Mouse (Mus musculus) embryo, embryonic 10.5 days (tissue): Measurements from ENCODE around the gene S100a10.
"Not testable (repeated sequence)": the region's sequence is repeated elsewhere in the genome, so short reads cannot be mapped to it uniquely, and the experiment has no call there.

Source experiments
- DNase-seq: peaks from one replicate; pipeline ENCODE4 v3.0.0-alpha.2; 2015; ENCODE audit warnings: low spot score

Gene S100a10

GRCm38 (mm10) chr3:93554981-93555877 lies at the start of gene S100a10:
Gene S100a10 (plus strand): TSS chr3:93555080.
- peak; percentile 64 for DNase-seq

DNA sequence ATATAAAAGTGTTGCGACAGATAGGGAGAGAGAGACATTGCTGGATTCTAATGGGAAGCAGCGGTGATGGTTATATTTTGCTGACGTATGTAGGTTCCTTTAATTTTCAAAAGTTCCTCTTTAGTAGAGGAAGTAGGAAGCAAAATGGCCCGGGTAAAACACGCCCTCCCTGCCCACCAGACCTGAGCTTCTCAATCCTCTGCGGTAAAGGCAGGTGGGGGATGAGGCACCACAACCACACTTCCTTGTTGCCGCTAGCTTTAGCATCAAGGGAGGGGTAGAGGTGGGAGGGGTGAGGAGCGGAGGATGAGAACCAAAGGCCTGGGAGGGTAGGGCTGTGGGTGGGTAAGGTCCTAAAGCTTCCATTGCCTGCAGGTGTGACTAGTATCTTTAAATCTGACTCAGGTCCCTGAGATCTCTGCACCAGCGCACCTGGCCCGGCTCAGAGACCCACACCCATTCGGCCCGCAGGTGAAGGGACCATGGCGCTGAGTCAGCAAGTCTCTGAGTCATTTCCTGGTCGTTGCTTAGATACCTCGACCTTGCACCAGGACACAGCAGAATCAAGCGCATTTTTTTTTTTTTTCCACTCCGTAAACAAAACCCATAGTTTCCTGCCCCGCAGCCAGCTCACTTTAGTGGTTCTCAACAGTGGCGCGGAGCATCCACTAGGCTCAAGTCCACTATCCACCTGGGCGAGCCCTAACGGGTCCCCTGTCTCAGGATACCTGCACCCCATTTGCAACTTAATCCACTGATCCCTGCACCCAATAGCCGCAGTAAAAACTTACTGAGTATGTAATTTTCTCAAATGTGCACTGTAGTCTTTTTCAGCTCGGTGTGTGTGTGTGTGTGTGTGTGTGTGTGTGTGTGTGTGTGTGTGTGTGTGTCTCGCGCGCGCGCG lies 48.7 kb upstream of the S100a10 start:
- peak; percentile 3 for DNase-seq

DNA sequence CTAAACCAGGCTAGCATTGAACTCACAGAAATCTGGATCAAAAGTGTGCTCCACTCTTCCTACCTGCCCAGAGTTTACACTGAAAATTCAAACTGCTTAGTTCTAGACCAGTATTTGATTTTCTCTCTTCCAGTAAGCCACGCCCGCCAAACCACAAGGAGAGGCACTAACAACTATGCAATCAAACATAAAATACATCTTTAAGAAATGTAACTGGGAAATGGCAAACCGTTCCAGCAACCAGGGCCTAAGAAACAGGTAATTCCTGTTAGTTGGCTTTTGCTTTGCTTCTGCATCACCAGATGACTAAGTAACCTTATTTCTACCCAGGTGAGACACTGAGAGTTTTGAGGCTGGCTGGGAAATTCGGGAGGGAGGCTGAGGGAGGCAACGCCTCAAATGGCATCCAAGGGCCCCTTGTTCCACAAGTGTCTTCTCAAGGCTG lies 48.0 kb upstream of the S100a10 start:
- no peak for DNase-seq

GRCm38 (mm10) chr3:93509301-93509700 lies 45.6 kb upstream of the S100a10 start:
- DNase-seq = no peak

GRCm38 (mm10) chr3:93511036-93511435 lies 43.8 kb upstream of the S100a10 start:
- no peak for DNase-seq

DNA sequence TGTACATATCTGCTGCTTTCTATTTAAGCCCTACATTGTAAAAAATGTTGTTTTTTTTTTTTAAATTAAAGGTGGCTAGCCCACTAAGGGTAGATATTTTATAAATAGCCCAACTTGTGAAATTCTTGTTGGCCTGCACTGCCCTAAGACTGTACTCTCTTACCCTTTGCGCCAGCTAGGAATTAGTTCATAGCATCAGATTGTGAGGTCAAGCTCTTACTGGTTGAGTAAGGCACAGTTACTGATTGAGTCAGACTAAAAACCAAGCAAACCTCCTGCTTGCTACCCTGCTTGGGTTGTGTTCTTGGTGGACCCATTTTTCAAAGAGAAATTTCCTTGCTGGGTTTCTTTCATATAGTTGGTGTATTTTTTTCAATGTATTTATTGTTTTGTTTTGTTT lies 43.1 kb upstream of the S100a10 start:
- DNase-seq = no peak

DNA sequence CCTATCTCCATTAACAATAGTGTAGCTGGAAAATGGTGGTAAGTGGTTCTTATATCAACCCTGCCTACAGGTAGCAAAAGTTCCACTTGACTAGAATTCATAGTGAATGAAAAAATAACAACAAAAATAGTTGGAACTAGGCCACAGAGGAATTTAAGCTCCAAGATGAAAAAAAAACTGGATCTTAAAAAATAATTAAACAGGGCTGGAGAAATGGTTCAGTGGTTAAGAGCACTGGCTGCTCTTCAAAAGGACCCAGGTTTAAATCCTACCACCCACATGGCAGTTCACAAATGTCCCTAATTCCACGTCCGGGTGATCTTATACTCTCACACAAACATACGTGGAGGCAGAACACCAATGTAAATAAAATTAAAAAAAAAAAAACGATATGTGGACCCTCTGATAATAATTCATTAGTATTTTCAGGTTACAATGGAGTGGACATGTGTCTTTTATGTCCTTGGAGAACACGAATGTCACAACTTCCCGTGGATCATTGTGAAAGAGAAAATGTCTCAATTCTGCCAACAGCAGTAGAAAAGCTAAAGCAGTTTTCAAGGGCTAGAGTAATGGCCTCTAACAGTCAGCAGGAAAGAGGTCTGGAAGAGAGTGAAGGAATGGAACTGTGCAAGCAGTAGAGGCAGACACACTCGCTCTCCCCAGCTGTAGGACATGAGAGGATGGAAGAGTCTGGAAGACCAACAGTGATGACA lies 42.3 kb upstream of the S100a10 start:
- no peak for DNase-seq

- no peak for DNase-seq
These were observed 40.3 kb upstream of the S100a10 start for GRCm38 (mm10) chr3:93514628-93515027.

DNA sequence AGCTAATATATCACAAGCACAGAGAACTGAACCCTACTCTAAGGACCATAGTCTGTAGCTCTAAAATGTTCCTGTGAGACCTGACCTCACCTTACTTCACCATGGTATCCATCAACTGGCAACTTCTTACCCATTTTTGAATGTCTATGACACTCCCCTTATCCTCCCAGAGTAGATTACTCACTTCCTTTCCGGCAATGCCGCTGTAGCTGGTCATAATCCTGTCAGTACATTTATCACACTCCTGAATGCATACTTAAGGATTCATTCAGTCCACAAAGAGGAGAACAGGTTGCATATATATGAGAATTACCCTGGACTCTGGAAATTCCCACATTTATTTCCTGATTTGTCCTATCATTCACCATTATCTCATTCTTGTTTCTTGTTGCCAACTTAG lies 37.5 kb upstream of the S100a10 start:
- no peak for DNase-seq

GRCm38 (mm10) chr3:93519856-93520329 lies 35.0 kb upstream of the S100a10 start:
- no peak for DNase-seq

GRCm38 (mm10) chr3:93520330-93521193 lies 34.3 kb upstream of the S100a10 start, which contains the start of gene S100a11:
Gene S100a11 (plus strand): TSS chr3:93520488.
- DNase-seq = peak; percentile 77

- DNase-seq = no peak
These were observed 33.3 kb upstream of the S100a10 start for GRCm38 (mm10) chr3:93521462-93522057.

GRCm38 (mm10) chr3:93522611-93523010 lies 32.3 kb upstream of the S100a10 start:
- peak; percentile 80 for DNase-seq

DNA sequence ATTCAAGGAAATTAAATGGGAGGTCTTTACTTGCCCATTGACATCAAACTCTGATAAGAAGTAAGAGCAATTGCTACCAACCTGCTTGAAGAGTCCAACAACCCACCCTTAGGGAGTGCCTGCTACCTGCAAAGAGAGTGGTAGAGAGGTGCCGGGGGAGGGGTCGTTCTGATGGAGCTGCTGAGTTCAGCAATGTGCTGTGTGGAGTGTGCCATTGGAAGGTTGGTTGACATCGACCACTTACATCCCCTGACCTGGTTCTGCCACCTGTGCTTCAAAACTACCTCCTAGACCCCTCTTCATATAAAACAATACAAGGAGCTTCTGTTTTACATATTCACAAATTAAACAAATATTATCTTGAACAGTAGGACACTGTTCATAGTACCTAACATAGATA lies 27.6 kb upstream of the S100a10 start:
- DNase-seq = no peak

GRCm38 (mm10) chr3:93528807-93529206 lies 26.1 kb upstream of the S100a10 start:
- DNase-seq = no peak

GRCm38 (mm10) chr3:93537068-93537576 lies 17.8 kb upstream of the S100a10 start:
- no peak for DNase-seq

DNA sequence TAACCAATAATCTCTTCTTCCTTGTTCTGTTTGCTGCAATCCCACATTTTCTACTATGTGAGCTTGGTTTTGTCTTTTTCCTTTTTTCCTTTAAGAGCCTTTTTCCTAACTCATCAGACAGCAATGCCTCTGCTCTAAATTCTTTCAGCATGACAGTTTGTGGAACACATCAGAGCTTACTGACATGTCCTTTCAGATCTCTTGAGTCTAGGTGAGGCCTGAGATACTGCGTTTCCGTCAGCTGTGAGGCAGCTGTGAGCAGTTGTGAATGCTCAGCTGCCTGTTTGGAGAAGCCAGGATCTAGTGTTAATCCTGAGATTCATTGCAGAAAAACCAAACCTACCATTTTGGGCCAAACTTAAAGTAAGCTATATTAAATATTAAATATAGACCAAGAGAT lies 16.4 kb upstream of the S100a10 start:
- no peak for DNase-seq

- DNase-seq = no peak
These were observed 13.4 kb upstream of the S100a10 start for GRCm38 (mm10) chr3:93541501-93541900.

DNA sequence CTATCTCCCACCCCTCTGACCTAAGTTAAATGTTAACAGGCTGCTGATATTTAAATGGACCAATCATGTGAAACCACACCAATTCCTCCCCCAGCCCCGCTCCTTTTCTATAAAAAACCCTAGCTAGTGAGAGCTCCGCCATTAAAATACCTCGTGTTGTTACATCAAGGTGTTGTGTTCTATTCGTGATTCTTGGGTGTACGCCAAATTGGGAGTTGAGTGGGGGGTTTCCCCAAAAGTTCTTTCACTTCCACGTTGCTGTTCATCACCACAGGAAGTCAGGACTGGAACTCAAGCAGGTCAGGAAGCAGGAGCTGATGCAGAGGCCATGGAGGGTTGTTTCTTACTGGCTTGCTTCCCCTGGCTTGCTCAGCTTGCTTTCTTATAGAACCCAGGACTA lies 10.7 kb upstream of the S100a10 start:
- DNase-seq = not testable (repeated sequence)

- DNase-seq = peak; percentile 91
These were observed 7.7 kb upstream of the S100a10 start for GRCm38 (mm10) chr3:93547099-93547648.
